Mouse (Mus musculus) cortical plate, adult 2 months (tissue): ENCODE measurements around the gene Catspere2.

Source experiments
- CTCF ChIP-seq: fragments of 200-500 bp; IDR thresholded peaks from 2 replicates; pipeline ENCODE4 v1.5.1; 2011; ENCODE audit warnings: mild to moderate bottlenecking, control low read depth, low read length; ENCODE audit not compliant: insufficient read depth; ENCODE audit errors: extremely low read depth
- POLR2A ChIP-seq: fragments of 200-500 bp; IDR thresholded peaks from 2 replicates; pipeline ENCODE4 v1.6.1; 2011; ENCODE audit warnings: mild to moderate bottlenecking, low read length, control low read depth; ENCODE audit not compliant: insufficient read depth; ENCODE audit errors: extremely low read depth

- no peak for TF ChIP-seq CTCF
- no peak for TF ChIP-seq POLR2A
These were observed 226.7 kb downstream of the Catspere2 start for GRCm38 (mm10) chr1:178209966-178210365.
